Mouse (Mus musculus) left cerebral cortex, adult 9 months (tissue): ENCODE measurements around the gene Dus3l.

Experiments
- DNase-seq, 2 experiments: peaks; one replicate each; pipeline ENCODE4 v3.0.0; 2022; ENCODE audit warnings: low spot score in 2 of 2

Dus3l gene

GRCm38 (mm10) chr17:56754271-56755185 lies 10.0 kb upstream of the Dus3l start:
- no peak for DNase-seq

- no peak for DNase-seq
These were observed 7.7 kb upstream of the Dus3l start for GRCm38 (mm10) chr17:56756703-56757399.

- DNase-seq = peak in 1 of 2 experiments; percentile 66
These were observed 7.0 kb upstream of the Dus3l start, which contains the start of gene Nrtn for GRCm38 (mm10) chr17:56757416-56758123. Gene Nrtn, minus strand, starts transcription at chr17:56757530.

GRCm38 (mm10) chr17:56758132-56758531 lies 6.4 kb upstream of the Dus3l start:
- peak in 1 of 2 experiments; percentile 68 for DNase-seq

DNA sequence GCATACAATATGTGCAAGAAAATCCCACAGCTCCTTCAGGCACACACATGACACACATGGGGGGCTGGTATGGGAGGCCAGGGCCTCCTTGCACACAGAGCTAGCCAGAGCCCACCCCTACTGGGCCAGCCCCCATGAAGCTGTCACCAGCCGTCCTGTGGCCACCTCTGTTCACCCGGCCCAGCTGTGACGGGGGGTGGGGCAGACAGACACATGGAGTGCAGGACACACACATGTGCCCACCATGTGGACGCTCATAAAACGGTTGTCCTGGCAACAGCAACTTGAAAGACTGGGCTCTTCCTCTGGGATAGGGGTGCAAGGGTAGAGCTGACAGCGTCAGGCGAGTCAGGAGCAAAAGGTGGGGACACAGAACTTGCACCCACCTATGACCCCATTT lies 5.3 kb upstream of the Dus3l start:
- DNase-seq = no peak

- DNase-seq = no peak
These were observed 3.5 kb upstream of the Dus3l start for GRCm38 (mm10) chr17:56761077-56761476.

GRCm38 (mm10) chr17:56761991-56762410 lies 2.6 kb upstream of the Dus3l start:
- peak; percentile 65 to 82 for DNase-seq

- DNase-seq = peak in 1 of 2 experiments; percentile 81
These were observed 1.5 kb upstream of the Dus3l start for GRCm38 (mm10) chr17:56762769-56763731.

DNA sequence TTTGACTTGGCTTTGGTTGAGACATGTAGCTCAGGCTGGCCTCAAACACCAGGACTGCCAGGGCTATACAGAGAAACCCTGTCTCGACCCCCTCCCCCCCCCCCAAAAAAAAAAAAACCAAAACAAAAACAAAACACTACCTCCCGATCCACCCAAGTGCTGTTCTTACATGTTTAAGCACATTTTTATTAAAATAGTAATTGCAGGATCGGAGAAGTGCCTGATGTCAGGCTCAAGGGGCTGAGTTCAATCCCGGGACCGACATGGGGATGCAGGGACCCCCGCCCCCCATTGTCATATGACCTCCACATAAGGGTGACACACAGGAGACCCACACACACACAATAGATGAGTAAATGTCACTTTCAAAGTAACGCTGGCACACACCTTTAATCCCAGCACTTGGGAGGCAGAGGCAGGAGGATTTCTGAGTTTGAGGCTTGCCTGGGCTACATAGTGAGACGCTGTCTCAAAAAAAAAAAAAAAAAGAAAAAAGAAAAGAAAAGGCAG lies 761 bp upstream of the Dus3l start:
- no peak for DNase-seq

DNA sequence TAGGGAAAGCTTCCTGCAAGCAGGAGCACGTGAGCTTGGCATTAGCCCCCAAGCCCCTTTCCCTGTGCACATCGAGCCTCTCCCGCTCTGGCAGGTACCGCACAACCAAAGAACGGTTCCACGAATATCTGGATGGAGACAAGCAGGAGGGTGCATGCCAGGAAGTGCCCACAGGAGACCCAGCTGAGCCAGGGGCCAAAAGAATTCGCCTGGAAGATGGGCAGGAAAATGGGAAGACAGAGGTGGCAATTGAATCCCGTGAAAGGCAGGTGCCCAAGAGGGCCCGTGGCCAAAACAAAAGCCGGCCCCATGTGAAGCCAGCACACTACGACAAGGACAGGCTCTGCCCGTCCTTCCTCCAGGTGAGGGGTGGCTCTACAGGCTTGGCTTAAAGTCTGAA lies 874 bp downstream of the Dus3l start:
- DNase-seq = no peak

DNA sequence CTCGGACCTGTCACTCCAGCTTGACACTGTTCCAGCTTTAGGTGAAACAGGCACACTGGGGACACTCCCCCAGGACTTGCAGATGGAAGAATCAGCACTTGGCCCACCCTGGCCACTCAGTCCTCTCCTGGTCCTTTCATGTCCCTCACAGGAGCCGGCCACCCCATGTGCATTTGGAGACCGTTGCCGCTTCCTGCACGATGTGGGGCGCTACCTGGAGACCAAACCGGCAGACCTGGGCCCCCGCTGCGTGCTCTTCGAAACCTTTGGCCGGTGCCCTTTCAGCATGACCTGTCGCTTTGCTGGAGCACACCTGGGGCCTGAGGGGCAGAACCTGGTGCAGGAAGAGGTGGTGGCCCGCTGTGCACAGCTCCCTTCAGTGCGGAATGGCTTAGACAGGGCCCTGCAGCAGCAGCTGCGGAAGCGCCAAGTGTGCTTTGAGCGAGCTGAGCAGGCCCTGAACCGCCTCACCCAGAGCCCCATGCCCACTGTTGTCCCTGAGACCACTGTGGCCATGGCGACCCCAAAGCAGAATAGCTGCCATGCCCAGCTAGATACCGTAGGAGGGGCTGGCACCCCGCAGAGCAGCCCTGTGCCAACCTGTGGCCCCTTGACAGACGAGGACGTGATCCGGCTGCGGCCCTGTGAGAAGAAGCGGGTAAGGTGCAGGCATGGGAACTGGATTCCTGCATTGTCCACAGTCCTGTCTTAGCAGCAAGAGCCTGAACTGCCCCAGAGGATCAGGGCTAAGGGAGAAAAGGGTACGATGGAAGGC lies 2.3 kb downstream of the Dus3l start:
- DNase-seq = no peak

GRCm38 (mm10) chr17:56767531-56768135 lies 3.1 kb downstream of the Dus3l start:
- DNase-seq = no peak

DNA sequence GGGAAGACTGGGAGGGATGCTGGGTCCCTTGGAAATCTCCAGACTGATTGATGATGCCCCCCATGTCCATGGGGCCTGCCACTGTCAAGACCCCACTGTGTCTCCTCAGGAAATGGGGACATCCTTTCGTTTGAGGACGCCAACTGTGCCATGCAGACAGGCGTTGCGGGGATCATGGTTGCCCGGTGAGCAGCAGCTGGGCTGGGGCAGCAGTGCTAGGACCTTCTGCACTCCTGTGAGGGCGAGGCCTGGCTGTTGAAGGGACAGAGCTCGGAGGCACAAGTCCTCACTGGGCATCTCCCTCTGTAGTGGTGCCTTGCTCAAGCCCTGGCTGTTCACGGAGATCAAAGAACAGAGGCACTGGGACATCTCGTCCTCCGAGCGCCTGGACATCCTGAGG lies 4.4 kb downstream of the Dus3l start:
- no peak for DNase-seq

DNA sequence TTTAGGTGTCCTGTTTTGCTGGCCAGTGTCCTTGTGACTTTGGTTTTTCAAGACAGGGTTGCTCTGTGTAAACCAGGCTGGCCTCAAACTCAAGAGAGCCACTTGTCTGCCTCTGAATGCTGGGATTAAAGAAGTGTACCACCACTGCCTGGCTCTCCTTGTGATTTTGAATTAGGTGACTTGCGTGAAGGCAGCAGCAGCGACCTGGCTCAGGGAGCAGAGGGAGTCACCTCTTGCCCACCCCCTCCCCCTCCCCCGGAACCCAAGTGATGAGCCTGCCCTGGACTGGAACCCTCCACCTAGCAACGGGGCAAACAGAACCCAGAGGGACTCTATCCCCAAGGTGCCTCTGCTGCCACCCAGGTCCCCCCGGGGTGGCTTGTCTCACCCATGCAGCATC lies 5.4 kb downstream of the Dus3l start, which contains the start of gene Prr22:
TSS of gene Prr22 (plus strand) at position 301 of the 400 bp plus-strand sequence.
- no peak for DNase-seq

DNA sequence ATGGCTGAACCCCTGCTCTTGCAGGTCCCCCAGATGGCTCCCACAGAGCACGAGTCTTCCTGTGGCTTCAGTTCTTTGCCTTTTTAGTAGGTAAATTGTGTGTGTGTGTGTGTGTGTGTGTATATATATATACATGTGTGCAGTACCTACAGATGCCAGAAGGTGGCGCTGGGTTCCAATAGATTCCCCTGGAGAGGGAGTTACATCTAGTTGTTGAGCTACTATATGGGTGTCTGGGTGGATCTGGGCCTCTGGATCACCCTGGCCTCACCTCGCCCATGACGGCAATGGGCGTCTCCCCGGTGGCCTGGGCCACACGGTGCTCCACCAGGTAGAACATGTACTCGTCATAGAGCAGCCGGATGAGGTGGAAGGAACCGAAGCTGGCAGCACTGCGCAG lies 13.0 kb downstream of the Dus3l start:
- no peak for DNase-seq

GRCm38 (mm10) chr17:56778779-56779362 lies 14.3 kb downstream of the Dus3l start:
- DNase-seq = no peak

- no peak for DNase-seq
These were observed 15.9 kb downstream of the Dus3l start for GRCm38 (mm10) chr17:56780291-56780978.

- DNase-seq = no peak
These were observed 24.3 kb downstream of the Dus3l start for GRCm38 (mm10) chr17:56788886-56789285.
